Mouse (Mus musculus): ENCODE data around the gene Cnga1. TPM values are rescaled to one million over a fixed set of nuclear protein-coding genes. Genes with fewer than 3 reads are reported as not detected.

Cnga1 gene
- total RNA-seq, 2 experiments from 2014 or later = not detected

Other genes with a start within 250 kb of the Cnga1 start
- under 1 TPM in 1 of 2 experiments, not detected in 1; 0.13 TPM for gene Corin, start 139.8 kb downstream of the Cnga1 start, total RNA-seq (2021)
- gene Nfxl1, start 84.6 kb downstream of the Cnga1 start, total RNA-seq (2021) = 10 to 100 TPM; 11.9 to 16.7 TPM
- gene Zar1, start 63.0 kb downstream of the Cnga1 start, total RNA-seq (2021) = under 1 TPM in 1 of 2 experiments, not detected in 1; 0.16 TPM
- gene Gm5868, start 56.7 kb downstream of the Cnga1 start, total RNA-seq (2021) = 1 to 10 TPM in 1 of 2 experiments, under 1 TPM in 1; 0.83 to 1.3 TPM
- under 1 TPM; 0.53 to 0.79 TPM for gene Nipal1, start 3.5 kb upstream of the Cnga1 start, total RNA-seq (2021)
- under 1 TPM; 0.10 TPM for gene Txk, start 108.5 kb upstream of the Cnga1 start, total RNA-seq (2021)
- 1 to 10 TPM; 2.2 to 3.2 TPM for gene Tec, start 224.2 kb upstream of the Cnga1 start, total RNA-seq (2021)

All from adrenal gland, postnatal 36 days (tissue).